Mouse (Mus musculus) small intestine, adult 2 months (tissue): ENCODE data around the gene Rara. TPM values are rescaled to one million over a fixed set of nuclear protein-coding genes. Genes with fewer than 3 reads are reported as not detected.

ENCODE experiments used
- H3K27ac ChIP-seq: fragments of 200-500 bp; 2 replicates; pipeline ENCODE4 v1.5.1; 2012; ENCODE audit warnings: low read depth, low read length, control low read depth, inconsistent platforms; ENCODE audit not compliant: insufficient read depth
- H3K27me3 ChIP-seq: fragments of 200-500 bp; 2 replicates; pipeline ENCODE4 v1.6.1; 2012; ENCODE audit warnings: mild to moderate bottlenecking, moderate library complexity, low read length, inconsistent platforms; ENCODE audit not compliant: control insufficient read depth, insufficient read depth
- H3K36me3 ChIP-seq: fragments of 200-500 bp; 2 replicates; pipeline ENCODE4 v1.6.1; 2012; ENCODE audit warnings: mild to moderate bottlenecking, low read length, control low read depth, inconsistent platforms; ENCODE audit not compliant: control insufficient read depth, insufficient read depth
- H3K4me1 ChIP-seq: fragments of 200-500 bp; 2 replicates; pipeline ENCODE4 v1.6.1; 2012; ENCODE audit warnings: low read length, inconsistent platforms, mixed read lengths; ENCODE audit not compliant: control insufficient read depth, insufficient read depth, insufficient read length
- H3K4me3 ChIP-seq: fragments of 200-500 bp; 2 replicates; pipeline ENCODE4 v1.5.1; 2012; ENCODE audit warnings: low read depth, mild to moderate bottlenecking, control low read depth, inconsistent platforms, low read length, moderate library complexity
- CTCF ChIP-seq: fragments of 200-500 bp; IDR thresholded peaks from 2 replicates; pipeline ENCODE4 v1.5.1; 2012; ENCODE audit warnings: low read depth, mild to moderate bottlenecking, control low read depth, inconsistent platforms, low read length, moderate library complexity, mixed read lengths; ENCODE audit not compliant: insufficient replicate concordance, insufficient read length; ENCODE audit errors: extremely low read depth
- POLR2A ChIP-seq: fragments of 200-500 bp; IDR thresholded peaks from 2 replicates; pipeline ENCODE4 v1.6.1; 2012; ENCODE audit warnings: low read depth, mild to moderate bottlenecking, control low read depth, inconsistent platforms, low read length, moderate library complexity
- WGBS: fragments of 180-500 bp; shearing (Covaris S2); methylation state at CpG from one replicate; pipeline ENCODE4 v1.1.7; 2018; 5-methylcytosine and 5-hydroxymethylcytosine counted together
- polyA plus RNA-seq: library from polyadenylated mRNA; depleted of rRNA; stranded (reverse); fragments of >200 nt; gene quantifications from 2 replicates; pipeline ENCODE4 v1.2.3, GENCODE M21; 2012

Gene Rara
- polyA plus RNA-seq, 1 experiment = 56.3 TPM

DNA sequence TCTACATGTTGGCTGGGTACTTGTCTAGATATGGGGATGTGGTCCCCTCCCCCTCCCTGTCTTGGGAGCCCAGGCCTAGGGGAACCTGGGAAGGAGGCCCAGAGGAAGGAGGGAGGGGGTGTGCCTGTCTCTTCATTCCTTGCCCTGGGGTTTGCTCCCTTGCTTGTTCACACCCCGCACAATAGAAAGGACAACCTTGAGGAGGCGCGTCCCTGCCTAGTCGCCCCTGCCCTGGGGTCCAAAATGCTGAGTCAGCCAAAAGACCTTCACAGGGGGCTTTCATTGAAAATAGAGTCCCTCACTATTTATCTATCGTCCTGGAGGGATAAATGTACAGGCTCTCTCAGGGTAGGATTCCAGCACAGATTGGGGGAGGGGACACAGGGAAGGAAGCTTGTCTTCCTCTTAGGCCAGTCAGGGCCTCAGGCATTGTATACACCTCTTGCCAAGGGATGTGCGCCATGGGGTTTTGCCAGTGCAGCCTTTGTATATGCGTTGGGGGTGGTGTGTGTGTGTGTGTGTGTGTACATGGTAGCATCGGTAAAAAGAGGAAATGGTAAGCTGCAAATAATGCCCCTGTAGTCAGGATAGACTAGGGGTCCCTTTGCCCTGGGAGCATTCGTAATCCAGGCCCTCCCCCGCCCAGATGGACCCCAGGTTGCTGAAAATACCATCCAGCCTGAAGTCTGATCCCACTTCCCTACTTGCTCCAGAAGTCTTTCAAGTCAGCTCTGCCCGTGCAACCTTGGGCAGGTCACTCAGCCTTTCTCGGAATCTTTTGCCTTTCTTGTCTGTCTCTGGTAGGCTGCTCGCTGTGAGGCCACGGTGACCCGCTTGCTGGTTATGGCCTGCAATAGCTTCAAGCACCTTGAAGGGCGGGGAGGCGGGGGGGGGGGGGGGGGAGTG is 27.4 kb downstream of the Rara start:
- peaks cover 27% of the 10 kb centered on the region for H3K4me1 ChIP-seq
- no peak overlapping the region for H3K27ac ChIP-seq
- peaks cover 7% of the 10 kb centered on the region for H3K36me3 ChIP-seq
- no peak overlapping the region for H3K4me3 ChIP-seq
- TF ChIP-seq POLR2A (no peak), CTCF (no peak)
- WGBS = 48% methylated on average over 17 of the region's 17 CpGs
- H3K27me3 ChIP-seq = no peaks in the 10 kb centered on the region

DNA sequence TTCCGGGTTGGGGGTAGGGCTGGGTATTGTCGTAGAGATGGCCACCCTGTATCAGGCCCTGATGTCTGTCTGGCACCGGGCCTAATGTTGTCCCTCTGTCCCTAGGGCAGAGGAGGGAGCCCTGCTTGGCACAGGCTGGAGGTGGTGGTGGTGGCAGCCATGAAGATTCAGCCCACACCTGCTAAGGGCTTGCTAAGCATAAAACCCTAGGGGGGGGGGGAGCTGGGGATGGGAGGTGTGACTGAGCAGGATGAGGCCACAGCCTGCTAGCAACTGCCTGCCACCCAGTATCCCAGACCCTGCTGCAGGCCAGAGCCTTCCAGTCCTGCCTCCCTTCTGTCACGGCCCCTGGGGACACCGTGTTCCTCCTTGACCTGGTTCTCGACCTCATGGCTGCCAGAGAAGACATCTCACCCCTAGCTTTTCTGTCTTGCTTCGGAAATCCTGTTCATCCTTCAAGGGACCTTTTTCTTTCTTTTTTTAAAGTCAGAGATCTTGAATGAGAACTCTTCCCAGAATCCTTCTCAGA is 28.2 kb downstream of the Rara start:
- Histone ChIP-seq H3K27ac (no peak overlapping the region), H3K4me3 (no peak overlapping the region), H3K27me3 (no peaks in the 10 kb centered on the region), H3K36me3 (0 out of 2 replicates have a peak, but pooled peaks cover 2% of the 10 kb centered on the region), H3K4me1 (peaks cover 21% of the 10 kb centered on the region)
- TF ChIP-seq POLR2A = no peak
- TF ChIP-seq CTCF = no peak
- 33% methylated on average over 7 of the region's 7 CpGs for WGBS

DNA sequence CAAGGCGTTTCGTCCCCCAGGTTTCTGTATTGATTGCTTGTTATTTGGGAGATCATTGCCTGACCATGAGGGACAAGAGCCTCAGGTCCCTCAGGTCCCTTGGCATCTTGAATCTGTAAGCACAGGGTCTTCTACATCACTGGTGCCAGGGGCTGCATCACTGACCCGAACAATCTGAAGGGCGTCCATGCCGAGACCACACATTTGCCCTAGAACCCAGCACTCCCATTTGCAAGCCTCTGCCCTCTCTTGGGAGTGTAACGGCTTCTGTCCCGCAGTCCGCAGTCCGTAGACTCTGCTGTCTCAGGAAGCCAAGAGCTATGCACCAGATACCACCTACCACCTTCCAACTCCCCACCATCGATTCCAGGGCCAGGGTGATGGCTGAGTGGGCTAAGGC is 28.7 kb downstream of the Rara start:
- 0 out of 2 replicates have a peak, but pooled peaks cover 2% of the 10 kb centered on the region for H3K36me3 ChIP-seq
- no peak overlapping the region for H3K27ac ChIP-seq
- H3K4me3 ChIP-seq = no peak overlapping the region
- no peaks in the 10 kb centered on the region for H3K27me3 ChIP-seq
- peaks cover 18% of the 10 kb centered on the region for H3K4me1 ChIP-seq
- TF ChIP-seq POLR2A (no peak), CTCF (no peak)
- WGBS = 59% methylated on average over 10 of the region's 10 CpGs

DNA sequence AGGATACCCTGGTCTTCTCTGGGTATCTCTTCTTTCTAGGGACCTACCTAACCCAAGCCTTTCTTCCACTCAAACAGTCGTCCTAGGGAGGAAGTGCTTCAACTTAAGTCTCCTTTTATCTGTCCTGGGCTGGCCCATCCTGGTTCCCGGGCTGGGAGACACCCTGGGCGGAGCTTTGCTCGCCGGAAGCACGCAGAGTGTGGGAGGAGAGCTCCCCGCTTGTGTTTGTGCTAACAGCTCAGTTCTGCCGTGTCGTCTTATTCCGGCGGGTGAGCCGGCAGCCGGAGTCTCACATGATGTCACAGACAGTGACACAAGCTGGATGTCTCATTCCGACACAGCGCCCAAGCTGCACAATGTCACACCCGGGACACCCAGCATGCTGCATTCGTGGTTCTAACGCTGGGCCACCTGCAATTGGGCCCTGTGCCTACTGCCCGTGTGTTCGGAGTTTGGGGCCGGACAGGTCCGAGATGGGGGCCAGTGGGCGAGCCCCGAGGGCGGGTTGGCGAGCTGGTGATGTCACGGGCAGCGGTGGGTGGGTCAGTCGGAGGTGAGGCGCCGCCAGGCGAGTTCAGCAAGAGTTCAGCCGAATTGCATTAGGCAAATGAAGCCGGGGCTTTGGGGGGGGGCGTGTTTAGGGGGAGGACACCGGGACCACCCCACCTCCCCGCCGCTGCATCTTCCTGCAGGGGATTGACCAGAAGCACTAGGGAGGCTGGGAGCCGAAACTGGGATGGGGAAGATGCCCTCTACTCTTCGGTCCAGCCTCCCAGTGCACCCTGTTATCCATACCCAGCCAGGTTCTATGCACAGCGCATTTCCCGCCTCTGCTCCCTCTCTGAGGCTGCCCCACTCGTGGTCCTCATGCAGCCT is 32.1 kb downstream of the Rara start:
- TF ChIP-seq CTCF (no peak), POLR2A (peak; percentile 89)
- peak overlapping the region; percentile 88 for H3K27ac ChIP-seq
- under 1% methylated on average over 43 of the region's 43 CpGs for WGBS
- H3K4me3 ChIP-seq = peak overlapping the region; percentile 72
- no peaks in the 10 kb centered on the region for H3K27me3 ChIP-seq
- peaks cover 35% of the 10 kb centered on the region for H3K4me1 ChIP-seq
- H3K36me3 ChIP-seq = peaks cover 2% of the 10 kb centered on the region; the same call in 1 of the 2 replicates

DNA sequence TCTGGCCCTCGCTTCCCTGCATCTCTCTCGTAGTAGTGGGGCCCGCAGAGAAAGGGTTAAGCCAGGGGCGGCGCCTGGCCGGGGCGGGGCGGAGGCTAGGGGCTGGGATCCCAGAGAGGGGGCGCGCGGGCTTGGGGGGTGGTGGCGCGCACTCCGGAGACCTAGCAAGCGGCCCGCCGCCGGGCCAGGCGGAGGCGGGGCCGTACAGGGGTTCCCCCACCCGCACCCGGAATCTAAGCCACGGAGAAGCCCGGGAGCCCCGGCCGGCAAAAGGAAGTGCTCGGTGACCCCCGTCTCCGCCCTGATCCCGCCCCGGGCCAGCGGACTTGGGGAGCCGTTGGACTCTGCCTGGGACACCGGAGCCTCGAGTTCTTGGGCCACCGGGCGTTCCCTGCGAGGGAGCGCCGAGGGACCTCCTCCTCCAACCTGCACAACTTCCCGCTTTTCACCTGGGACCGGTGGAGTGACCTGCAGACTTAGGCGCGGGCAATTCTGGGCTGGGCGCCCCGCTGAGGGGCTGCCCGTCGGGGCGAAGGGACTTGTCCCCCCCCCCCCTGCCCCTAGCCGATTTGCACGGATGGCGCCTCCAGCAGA is 32.8 kb downstream of the Rara start:
- H3K27ac ChIP-seq = peak overlapping the region; percentile 88
- 1% methylated on average over 53 of the region's 53 CpGs for WGBS
- no peaks in the 10 kb centered on the region for H3K27me3 ChIP-seq
- no peak for TF ChIP-seq CTCF
- peak; percentile 62 for TF ChIP-seq POLR2A
- H3K4me3 ChIP-seq = peak overlapping the region; percentile 72
- H3K4me1 ChIP-seq = peaks cover 39% of the 10 kb centered on the region
- peaks cover 2% of the 10 kb centered on the region; the same call in 1 of the 2 replicates for H3K36me3 ChIP-seq

DNA sequence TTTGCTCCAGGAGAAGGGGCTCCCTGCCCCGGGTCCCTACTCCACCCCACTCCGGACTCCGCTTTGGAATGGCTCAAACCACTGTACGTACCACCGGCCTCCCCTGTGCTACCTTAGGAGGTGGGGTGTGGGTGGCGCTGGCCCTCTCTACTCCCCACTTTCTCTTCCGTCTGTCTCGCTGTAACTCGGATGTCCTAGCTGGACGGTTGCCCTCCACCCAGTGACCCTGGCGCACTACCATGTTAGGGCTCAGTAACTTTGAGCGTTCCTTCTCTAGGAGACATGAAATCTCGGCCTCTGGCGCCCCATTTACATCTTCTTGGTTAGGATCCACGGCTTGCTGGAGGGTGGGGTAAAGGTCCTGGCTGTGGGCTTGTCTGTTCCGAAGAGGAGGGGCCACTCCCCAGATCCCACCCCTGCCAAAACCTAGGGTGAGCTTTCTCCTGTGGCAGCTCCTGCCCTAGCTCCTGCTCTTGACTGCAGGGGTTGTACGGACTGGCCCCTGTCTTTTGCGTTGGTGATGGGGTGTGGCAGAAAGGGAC is 33.5 kb downstream of the Rara start:
- Histone ChIP-seq H3K27me3 (no peaks in the 10 kb centered on the region), H3K27ac (peak overlapping the region; percentile 88), H3K36me3 (peaks cover 6% of the 10 kb centered on the region), H3K4me3 (peak overlapping the region; percentile 72), H3K4me1 (peaks cover 39% of the 10 kb centered on the region)
- no peak for TF ChIP-seq CTCF
- TF ChIP-seq POLR2A = no peak
- WGBS = 4% methylated on average over 18 of the region's 18 CpGs
